Mouse (Mus musculus) intestine, embryonic 15.5 days (tissue): ENCODE measurements around the gene Prkd2. TPM values are rescaled to one million over a fixed set of nuclear protein-coding genes. Genes with fewer than 3 reads are reported as not detected.

ENCODE experiments used
- ATAC-seq: fragments of 200-750 bp; cut with Nextera tagmentation; 2 replicates; pipeline ENCODE4 v1.8.0; 2017; ENCODE audit warnings: moderate TSS enrichment, moderate library complexity
- H3K27ac ChIP-seq: fragments of 300-500 bp; sonication (generic); 2 replicates; pipeline ENCODE4 v1.5.1; 2015; ENCODE audit warnings: mild to moderate bottlenecking, inconsistent platforms
- H3K27me3 ChIP-seq: fragments of 300-500 bp; sonication (generic); replicated peaks from 2 replicates; pipeline ENCODE4 v1.6.1; 2015; ENCODE audit warnings: inconsistent platforms
- H3K36me3 ChIP-seq: fragments of 300-500 bp; sonication (generic); 2 replicates; pipeline ENCODE4 v1.6.1; 2015; ENCODE audit warnings: inconsistent platforms
- H3K4me1 ChIP-seq: fragments of 300-500 bp; sonication (generic); replicated peaks from 2 replicates; pipeline ENCODE4 v1.6.1; 2015; ENCODE audit warnings: inconsistent platforms
- H3K4me2 ChIP-seq: fragments of 300-500 bp; sonication (generic); replicated peaks from 2 replicates; pipeline ENCODE4 v1.6.1; 2015; ENCODE audit warnings: mild to moderate bottlenecking, inconsistent platforms
- H3K4me3 ChIP-seq: fragments of 300-500 bp; sonication (generic); replicated peaks from 2 replicates; pipeline ENCODE4 v1.5.1; 2015; ENCODE audit warnings: inconsistent platforms
- H3K9ac ChIP-seq: fragments of 300-500 bp; sonication (generic); 2 replicates; pipeline ENCODE4 v1.6.1; 2015; ENCODE audit warnings: inconsistent platforms
- H3K9me3 ChIP-seq: fragments of 300-500 bp; sonication (generic); 2 replicates; pipeline ENCODE4 v1.6.1; 2016; ENCODE audit warnings: inconsistent platforms
- WGBS: fragments of 180-500 bp; shearing (Covaris S2); methylation state at CpG from one replicate; pipeline ENCODE4 v1.1.7; 2015; 5-methylcytosine and 5-hydroxymethylcytosine counted together
- polyA plus RNA-seq: library from polyadenylated mRNA; unstranded; fragments of >200 nt; fragmentation: Nextera tagmentation; extraction: Ambion mirVana; gene quantifications from 2 replicates; pipeline ENCODE4 v1.2.1, GENCODE M21; 2015

Prkd2 gene
- polyA plus RNA-seq, 1 experiment from 2014 or later: 9.7 TPM

DNA sequence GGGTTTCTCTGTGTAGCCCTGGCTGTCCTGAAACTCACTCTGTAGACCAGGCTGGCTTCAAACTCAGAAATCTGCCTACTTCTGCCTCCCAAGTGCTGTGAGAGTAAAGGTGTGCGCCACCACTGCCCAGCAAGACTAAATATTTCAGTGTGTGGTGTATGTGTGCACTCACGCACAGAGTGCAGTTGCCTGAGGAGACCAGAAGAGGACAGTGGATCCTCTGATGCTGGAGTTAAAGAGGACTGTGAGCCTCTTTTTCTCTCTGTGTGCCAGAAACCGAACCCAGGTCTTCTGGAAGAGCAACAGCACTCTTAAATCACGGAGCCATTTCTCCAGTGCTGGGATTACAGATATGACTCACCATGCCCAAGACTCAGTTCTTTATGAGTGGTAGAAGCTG is 30.7 kb downstream of the Prkd2 start:
- Histone ChIP-seq H3K27me3 (no peaks in the 10 kb centered on the region), H3K36me3 (0 out of 2 replicates have a peak, but pooled peaks cover 4% of the 10 kb centered on the region), H3K9ac (no peak overlapping the region), H3K4me2 (no peak overlapping the region), H3K4me1 (peaks cover 6% of the 10 kb centered on the region), H3K27ac (no peak overlapping the region), H3K4me3 (no peak overlapping the region), H3K9me3 (no peaks in the 10 kb centered on the region)
- ATAC-seq: no peak
- WGBS: 89% methylated on average over 4 of the region's 4 CpGs

DNA sequence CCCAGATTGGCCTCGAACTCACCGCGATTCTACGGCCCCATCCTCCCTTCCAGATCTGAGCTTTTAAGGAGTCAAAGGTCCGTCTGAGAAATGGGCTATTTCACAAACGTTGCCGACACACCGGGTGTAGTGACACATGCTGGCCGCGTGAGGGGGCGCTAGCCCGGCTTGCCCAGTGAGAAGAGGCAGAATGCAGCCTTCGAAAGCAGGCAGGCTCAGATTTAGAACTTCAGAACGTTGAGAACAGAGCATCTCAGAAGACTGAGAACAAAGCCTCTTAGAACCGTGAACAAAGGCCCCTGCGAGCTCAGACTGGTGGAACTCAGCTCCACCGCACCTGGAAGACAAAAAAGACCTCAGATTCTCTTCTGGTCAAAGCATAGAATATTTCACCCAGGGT is 31.5 kb downstream of the Prkd2 start:
- 0 out of 2 replicates have a peak overlapping the region, but pooled peaks have one; percentile 14 for H3K9ac ChIP-seq
- WGBS: 3% methylated on average over 17 of the region's 17 CpGs
- ATAC-seq: no peak

DNA sequence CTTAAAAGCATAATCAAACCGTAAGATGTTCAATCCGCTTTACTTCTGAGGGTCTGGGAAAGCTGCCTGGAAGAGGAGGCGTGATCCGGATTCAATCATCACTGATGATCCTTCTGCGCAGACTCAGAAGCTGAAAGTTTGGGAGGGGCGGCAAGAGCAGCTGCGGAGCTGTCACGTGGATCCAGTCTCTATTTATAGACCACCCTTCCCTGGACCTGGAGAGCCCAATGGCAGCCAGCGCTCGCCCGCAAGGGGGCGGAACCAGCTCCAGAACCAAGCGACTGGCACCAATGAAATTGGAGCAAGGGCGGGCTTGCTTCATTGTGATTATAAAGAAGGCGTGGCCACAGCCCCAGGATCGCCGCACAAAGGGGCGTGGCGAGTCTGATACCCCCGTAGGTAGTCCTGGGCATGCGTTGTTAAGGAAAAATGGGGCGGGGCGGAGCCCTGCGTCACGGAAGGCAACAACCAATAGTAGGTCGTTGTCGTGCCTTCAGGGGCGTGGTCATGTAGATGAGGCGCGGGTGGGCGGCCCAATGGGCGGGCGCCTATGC is 32.1 kb downstream of the Prkd2 start:
- Histone ChIP-seq H3K4me1 (peaks cover 9% of the 10 kb centered on the region), H3K9me3 (no peaks in the 10 kb centered on the region), H3K27ac (peak overlapping the region; percentile 92), H3K4me3 (peak overlapping the region; percentile 76), H3K4me2 (peak overlapping the region; percentile 88), H3K9ac (0 out of 2 replicates have a peak overlapping the region, but pooled peaks have one; percentile 14), H3K36me3 (0 out of 2 replicates have a peak, but pooled peaks cover 4% of the 10 kb centered on the region), H3K27me3 (no peaks in the 10 kb centered on the region)
- peak; percentile 97 for ATAC-seq
- under 1% methylated on average over 32 of the region's 33 CpGs for WGBS

More for the DNA sequence above, 31.5 kb downstream of the Prkd2 start:
- H3K36me3 ChIP-seq: 0 out of 2 replicates have a peak, but pooled peaks cover 4% of the 10 kb centered on the region
- peak overlapping the region; percentile 56 for H3K4me2 ChIP-seq
- peaks cover 9% of the 10 kb centered on the region for H3K4me1 ChIP-seq
- no peaks in the 10 kb centered on the region for H3K27me3 ChIP-seq
- peak overlapping the region; percentile 92 for H3K27ac ChIP-seq
- peak overlapping the region; percentile 34 for H3K4me3 ChIP-seq
- H3K9me3 ChIP-seq: no peaks in the 10 kb centered on the region

DNA sequence AGATGAGACGGTGACA is 32.4 kb downstream of the Prkd2 start, which contains the start of gene Dact3:
Dact3 (plus strand) TSS at position 8 of the 16 bp plus-strand sequence.
- ATAC-seq: no peak
- 0 out of 2 replicates have a peak, but pooled peaks cover 4% of the 10 kb centered on the region for H3K36me3 ChIP-seq
- WGBS: no CpG with 5 or more reads among the region's 1 CpGs

DNA sequence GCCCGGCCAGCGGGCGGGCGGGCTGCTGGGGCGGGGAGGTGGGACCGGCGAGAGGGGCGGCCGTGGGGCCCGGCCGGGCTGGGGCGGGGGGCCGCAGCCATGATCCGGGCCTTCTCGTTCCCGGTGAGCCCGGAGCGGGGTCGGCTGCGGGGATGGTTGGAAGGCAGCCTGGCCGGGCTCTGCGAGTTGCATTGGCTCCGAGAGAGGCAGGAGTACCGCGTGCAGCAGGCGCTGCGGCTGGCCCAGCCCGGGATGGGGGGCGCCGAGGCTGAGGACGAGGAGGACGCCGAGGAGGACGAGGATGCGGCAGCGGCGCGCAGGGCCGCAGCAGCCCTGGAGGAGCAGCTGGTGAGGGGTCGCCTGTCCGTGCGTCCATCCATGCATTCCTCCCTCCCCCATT is 32.6 kb downstream of the Prkd2 start:
- peak overlapping the region; percentile 81 for H3K27ac ChIP-seq
- H3K4me2 ChIP-seq: peak overlapping the region; percentile 88
- no peaks in the 10 kb centered on the region for H3K27me3 ChIP-seq
- H3K36me3 ChIP-seq: 0 out of 2 replicates have a peak, but pooled peaks cover 4% of the 10 kb centered on the region
- peak overlapping the region; percentile 76 for H3K9ac ChIP-seq
- WGBS: under 1% methylated on average over 37 of the region's 42 CpGs
- peak overlapping the region; percentile 76 for H3K4me3 ChIP-seq
- peaks cover 13% of the 10 kb centered on the region for H3K4me1 ChIP-seq
- H3K9me3 ChIP-seq: no peaks in the 10 kb centered on the region
- ATAC-seq: no peak

More for the DNA sequence above, 32.4 kb downstream of the Prkd2 start, which contains the start of gene Dact3:
- Histone ChIP-seq H3K27ac (peak within 1 kb of the TSS; percentile 92), H3K27me3 (no peaks in the 10 kb centered on the region), H3K4me3 (peak within 1 kb of the TSS; percentile 76), H3K4me1 (peaks cover 11% of the 10 kb centered on the region), H3K9me3 (no peaks in the 10 kb centered on the region), H3K4me2 (peak within 1 kb of the TSS; percentile 88), H3K9ac (peak within 1 kb of the TSS; percentile 76)

DNA sequence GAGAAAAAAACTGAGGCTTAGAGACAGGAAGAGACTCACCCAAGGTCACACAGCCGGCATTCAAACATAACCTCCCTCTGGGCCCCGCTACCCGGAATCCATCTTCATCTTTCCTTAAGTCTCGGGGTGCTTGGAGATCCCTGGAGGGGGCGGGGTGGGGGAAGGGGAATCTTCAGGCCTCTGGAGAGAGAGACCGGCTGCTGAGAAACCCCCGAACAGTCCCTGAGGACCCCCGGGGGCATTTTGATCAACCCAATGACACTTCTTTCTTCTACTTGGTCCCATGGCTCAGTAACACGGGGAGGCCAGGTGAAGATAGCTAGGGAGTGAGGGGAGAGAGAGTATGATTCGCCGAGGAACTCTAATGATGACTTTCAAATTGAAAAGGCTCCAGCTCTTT is 33.3 kb downstream of the Prkd2 start:
- H3K4me1 ChIP-seq: peaks cover 16% of the 10 kb centered on the region
- H3K4me3 ChIP-seq: peak overlapping the region; percentile 76
- H3K4me2 ChIP-seq: peak overlapping the region; percentile 88
- ATAC-seq: no peak
- no peaks in the 10 kb centered on the region for H3K27me3 ChIP-seq
- peak overlapping the region; percentile 81 for H3K27ac ChIP-seq
- H3K9me3 ChIP-seq: no peaks in the 10 kb centered on the region
- 16% methylated on average over 11 of the region's 11 CpGs for WGBS
- peak overlapping the region; percentile 76 for H3K9ac ChIP-seq
- H3K36me3 ChIP-seq: 0 out of 2 replicates have a peak, but pooled peaks cover 4% of the 10 kb centered on the region

DNA sequence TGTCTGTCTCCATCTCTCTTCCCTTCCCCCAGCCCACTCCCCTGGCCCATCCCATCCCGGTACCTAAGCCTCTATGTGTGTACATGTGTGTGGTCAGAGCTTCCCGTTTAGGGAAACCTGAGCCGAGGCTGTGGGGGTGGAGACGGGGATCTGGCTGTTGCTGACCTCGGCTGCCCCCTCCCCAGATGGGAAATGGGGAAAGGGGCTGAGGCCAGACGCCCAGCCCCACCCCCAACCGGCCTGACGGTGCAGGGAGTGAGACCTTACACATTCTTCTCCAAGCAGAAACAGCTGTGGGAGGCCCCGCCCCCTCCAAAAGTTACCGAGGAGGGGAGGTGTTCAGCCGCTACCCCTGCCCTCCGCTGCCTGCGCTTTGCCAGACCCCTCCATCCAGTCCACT is 33.9 kb downstream of the Prkd2 start:
- no peak for ATAC-seq

DNA sequence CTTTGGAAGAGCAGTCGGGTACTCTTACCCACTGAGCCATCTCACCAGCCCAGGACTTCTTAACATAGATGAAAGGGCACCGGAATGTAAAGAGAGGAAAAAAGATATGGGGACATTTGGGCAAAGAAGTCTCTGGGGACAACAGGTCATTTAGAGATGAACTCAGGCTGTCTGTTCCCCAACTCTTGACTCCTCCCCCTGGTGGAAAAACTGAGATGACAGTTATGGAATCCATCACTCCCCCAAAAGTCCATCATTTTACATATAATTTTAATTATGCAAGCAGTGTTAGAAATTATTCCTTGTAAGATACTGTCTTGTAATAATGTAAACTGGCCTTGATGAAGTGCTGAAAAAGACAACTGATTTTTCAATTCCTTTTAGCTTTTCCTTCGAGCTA is 35.0 kb downstream of the Prkd2 start:
- no peaks in the 10 kb centered on the region for H3K27me3 ChIP-seq
- no peaks in the 10 kb centered on the region for H3K9me3 ChIP-seq
- WGBS: 82% methylated on average over 3 of the region's 3 CpGs
- H3K4me1 ChIP-seq: peaks cover 16% of the 10 kb centered on the region
- H3K4me3 ChIP-seq: no peak overlapping the region
- no peak for ATAC-seq
- no peaks in the 10 kb centered on the region; the same call in 1 of the 2 replicates for H3K36me3 ChIP-seq
- no peak overlapping the region for H3K27ac ChIP-seq
- no peak overlapping the region for H3K9ac ChIP-seq
- no peak overlapping the region for H3K4me2 ChIP-seq

More for the DNA sequence above, 33.9 kb downstream of the Prkd2 start:
- no peaks in the 10 kb centered on the region for H3K9me3 ChIP-seq
- 0 out of 2 replicates have a peak, but pooled peaks cover under 1% of the 10 kb centered on the region for H3K36me3 ChIP-seq
- 8% methylated on average over 13 of the region's 13 CpGs for WGBS
- no peaks in the 10 kb centered on the region for H3K27me3 ChIP-seq
- H3K4me2 ChIP-seq: peak overlapping the region; percentile 88
- H3K4me3 ChIP-seq: peak overlapping the region; percentile 76
- H3K27ac ChIP-seq: peak overlapping the region; percentile 81
- peak overlapping the region; percentile 39 for H3K9ac ChIP-seq
- H3K4me1 ChIP-seq: peaks cover 16% of the 10 kb centered on the region

DNA sequence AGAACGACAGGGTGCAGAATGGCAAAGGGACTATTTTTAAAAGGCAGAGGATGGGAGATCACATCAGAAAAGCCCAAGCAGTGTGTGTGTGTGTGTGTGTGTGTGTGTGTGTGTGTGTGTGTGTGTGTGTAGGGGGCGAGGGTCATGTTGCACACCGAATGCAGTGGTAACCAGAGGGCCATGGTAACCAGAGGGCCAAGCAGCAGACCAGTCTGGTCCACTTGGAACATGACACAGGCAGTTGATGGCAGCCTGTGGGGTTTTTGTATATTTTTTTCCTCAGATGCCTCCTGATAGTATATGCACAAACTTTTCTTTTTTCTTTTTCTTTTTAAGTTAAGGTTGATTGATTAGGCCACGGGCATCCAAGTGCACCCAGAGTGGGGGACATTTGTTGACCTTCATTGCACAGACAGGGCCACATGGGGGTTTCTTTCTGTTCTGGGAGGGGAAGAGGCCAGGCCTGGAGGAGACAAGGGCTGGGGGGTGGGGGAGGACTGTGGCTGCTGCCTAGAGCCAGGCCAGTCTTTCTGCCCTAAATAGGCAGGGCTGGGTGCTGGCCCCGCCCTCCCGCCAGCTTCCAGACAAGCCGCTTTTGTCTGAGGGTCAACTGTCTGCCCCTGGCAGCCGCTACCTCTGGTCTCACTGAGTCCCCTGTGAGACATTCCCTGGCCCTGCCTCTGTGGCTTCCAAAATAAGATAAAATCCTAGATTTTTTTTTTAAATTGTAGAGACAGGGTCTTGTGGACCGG is 37.3 kb downstream of the Prkd2 start:
- H3K27ac ChIP-seq: peak overlapping the region; percentile 37
- H3K9me3 ChIP-seq: no peaks in the 10 kb centered on the region
- WGBS: 37% methylated on average over 9 of the region's 9 CpGs
- H3K36me3 ChIP-seq: peaks cover 6% of the 10 kb centered on the region
- peaks cover 21% of the 10 kb centered on the region for H3K4me1 ChIP-seq
- H3K27me3 ChIP-seq: 0 out of 2 replicates have a peak, but pooled peaks cover under 1% of the 10 kb centered on the region
- no peak overlapping the region for H3K4me2 ChIP-seq
- peak; percentile 45 for ATAC-seq
- H3K9ac ChIP-seq: no peak overlapping the region
- H3K4me3 ChIP-seq: no peak overlapping the region

DNA sequence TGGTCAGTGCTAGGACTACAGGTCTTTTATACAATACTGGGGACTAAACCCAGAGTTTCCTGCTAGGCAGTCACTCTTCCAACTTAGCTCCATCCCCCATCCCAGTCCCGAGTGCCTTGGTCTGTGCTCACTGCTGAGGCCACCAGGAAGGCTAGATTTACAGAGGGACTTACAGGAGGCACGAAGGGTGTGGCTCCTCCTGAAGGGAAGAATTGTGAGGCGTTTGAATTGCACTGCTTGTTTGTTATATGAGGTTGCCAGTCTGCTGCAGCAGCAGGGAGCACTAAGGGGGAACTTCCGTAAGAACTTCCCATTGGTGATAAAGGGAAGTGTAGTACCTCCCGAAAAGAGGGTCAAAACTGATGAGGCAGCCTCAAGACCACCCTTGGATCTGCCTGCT is 37.9 kb downstream of the Prkd2 start:
- Histone ChIP-seq H3K4me2 (no peak overlapping the region), H3K4me1 (peaks cover 21% of the 10 kb centered on the region), H3K9ac (no peak overlapping the region), H3K9me3 (peaks cover 6% of the 10 kb centered on the region; the same call in 1 of the 2 replicates), H3K27ac (peak overlapping the region; percentile 37; the same call in 1 of the 2 replicates), H3K36me3 (peaks cover 12% of the 10 kb centered on the region), H3K4me3 (no peak overlapping the region), H3K27me3 (peaks cover 7% of the 10 kb centered on the region; the same call in 1 of the 2 replicates)
- WGBS: 27% methylated on average over 5 of the region's 5 CpGs
- no peak for ATAC-seq

DNA sequence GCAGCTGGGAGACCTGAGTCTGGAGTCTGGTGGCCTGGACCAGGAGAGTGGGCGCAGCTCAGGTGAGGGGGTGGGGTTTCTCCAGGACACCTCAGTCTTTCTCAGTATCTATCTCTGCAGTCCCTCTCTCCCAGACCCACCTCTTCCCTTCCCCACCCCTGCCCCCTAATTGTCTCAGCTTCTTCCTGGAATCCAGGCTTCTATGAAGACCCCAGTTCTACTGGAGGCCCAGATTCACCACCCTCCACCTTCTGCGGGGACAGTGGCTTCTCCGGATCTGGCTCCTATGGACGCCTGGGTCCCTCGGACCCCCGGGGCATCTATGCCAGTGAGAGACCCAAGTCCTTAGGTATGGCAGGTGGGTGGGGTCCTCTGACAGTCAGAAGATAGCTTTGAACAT is 40.5 kb downstream of the Prkd2 start:
- H3K36me3 ChIP-seq: peaks cover 18% of the 10 kb centered on the region
- no peak overlapping the region for H3K27ac ChIP-seq
- H3K9ac ChIP-seq: no peak overlapping the region
- WGBS: 90% methylated on average over 6 of the region's 6 CpGs
- H3K4me2 ChIP-seq: no peak overlapping the region
- no peak for ATAC-seq
- H3K4me3 ChIP-seq: no peak overlapping the region
- peaks cover 11% of the 10 kb centered on the region for H3K9me3 ChIP-seq
- peaks cover 16% of the 10 kb centered on the region for H3K27me3 ChIP-seq
- peaks cover 15% of the 10 kb centered on the region for H3K4me1 ChIP-seq

DNA sequence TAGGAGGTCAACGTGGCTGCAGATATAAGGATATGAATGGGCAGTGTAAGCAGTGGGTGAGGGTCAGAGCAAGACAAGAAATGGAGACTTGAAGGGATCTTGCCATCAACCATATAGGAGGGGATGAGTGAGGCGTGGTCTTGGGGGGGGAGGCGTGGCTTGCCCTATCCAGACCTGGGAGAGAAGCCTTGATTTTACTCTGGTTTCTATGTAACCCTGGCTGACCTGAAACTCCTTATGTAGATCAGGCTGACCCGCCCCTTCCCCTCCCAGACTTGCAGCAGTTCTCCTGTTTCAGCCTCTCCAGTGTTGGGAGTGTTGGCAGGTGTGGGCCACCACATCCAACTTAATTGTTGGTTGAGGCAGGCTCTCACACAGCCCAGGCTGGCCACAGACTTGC is 41.6 kb downstream of the Prkd2 start:
- ATAC-seq: no peak
- Histone ChIP-seq H3K27ac (no peak overlapping the region), H3K36me3 (peaks cover 18% of the 10 kb centered on the region), H3K4me2 (no peak overlapping the region), H3K9me3 (peaks cover 11% of the 10 kb centered on the region), H3K27me3 (peaks cover 16% of the 10 kb centered on the region), H3K9ac (no peak overlapping the region), H3K4me1 (peaks cover 12% of the 10 kb centered on the region), H3K4me3 (no peak overlapping the region)
- 74% methylated on average over 4 of the region's 4 CpGs for WGBS
